Mouse (Mus musculus): ENCODE measurements at regions not wholly inside any gene's neighbourhood (a gene's known extent, or its start where the extent isn't known, plus 50 kb on each side); places are given as distances from the start of the nearest gene placed in this dataset.

DNA sequence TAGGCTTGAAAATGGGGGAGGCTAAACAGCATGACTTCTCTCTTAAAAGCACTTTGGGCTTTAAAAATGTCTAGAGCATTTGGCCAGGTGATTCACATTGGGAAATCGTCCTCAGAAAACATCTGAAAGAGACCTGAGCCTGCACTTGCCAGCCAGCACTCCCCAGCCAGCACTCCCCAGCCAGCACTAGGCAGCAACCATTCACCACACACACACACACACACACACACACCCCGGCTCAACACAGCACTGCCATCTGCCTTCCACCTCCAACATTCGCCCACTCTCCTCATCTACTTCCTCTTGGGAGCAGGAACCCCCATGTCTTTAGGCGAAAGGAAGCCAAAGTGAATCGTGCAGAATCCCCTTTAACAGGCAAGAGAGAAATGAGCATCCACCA is 85.4 kb downstream of the Atp23 start:
- in situ Hi-C loops (cut with MboI): no loop called here

DNA sequence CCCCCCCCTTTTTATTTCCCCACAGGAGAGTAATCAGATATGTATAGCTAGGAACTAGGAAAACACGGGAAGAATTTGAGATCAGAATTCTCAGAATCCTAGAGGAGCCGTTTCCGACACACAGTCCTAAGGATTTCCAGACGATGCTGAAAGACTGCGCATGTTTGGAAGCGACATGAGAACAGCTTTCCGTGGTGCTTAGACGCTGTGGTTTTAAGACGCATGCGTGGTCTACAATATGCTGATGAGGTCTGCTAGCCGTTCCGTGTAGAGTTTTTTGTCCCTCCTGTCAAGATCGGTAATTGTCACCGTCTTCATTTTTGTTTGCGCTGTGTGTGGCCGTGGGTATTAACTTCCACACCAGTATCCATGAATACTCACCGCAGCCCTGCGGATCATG is 86.2 kb downstream of the Atp23 start:
- in situ Hi-C loops (cut with MboI): no loop called here

DNA sequence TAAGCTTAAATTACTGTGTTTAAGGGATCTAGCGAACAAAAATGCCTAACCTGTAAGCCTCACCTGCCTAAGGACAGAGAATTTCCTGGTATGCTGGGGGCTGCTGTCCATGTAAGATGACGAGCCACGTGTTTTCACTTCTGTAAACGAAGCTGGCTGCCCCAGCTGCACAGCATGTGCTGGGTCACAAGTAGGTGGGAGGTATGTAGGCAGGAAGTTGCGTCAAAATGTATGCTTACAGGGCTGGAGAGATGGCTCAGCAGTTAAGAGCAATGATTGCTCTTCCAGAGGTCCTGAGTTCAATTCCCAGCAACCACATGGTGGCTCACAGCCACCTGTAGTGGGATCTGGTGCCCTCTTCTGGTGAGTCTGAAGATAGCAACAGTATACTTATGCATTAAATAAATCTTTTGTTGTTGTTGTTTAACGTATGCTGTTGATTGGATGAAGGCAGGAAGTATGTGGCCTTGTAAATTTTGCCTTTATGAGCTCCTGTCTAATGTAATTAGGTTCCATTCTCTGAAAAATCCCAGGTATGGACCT is 88.0 kb downstream of the Atp23 start:
- in situ Hi-C loops (cut with MboI): no loop called here

GRCm38 (mm10) chr10:126812243-126812755 is 88.9 kb downstream of the Atp23 start:
- in situ Hi-C loops (cut with MboI): no loop called here

- in situ Hi-C loops (cut with MboI): no loop called here
These were observed 90.6 kb downstream of the Atp23 start for GRCm38 (mm10) chr10:126810346-126811095.

GRCm38 (mm10) chr10:126809587-126809986 is 91.6 kb downstream of the Atp23 start:
- in situ Hi-C loops (cut with MboI): no loop called here

- in situ Hi-C loops (cut with MboI): no loop called here
These were observed 94.3 kb downstream of the Atp23 start for GRCm38 (mm10) chr10:126806881-126807280.

GRCm38 (mm10) chr10:126802732-126803131 is 98.4 kb downstream of the Atp23 start:
- in situ Hi-C loops (cut with MboI): no loop called here

DNA sequence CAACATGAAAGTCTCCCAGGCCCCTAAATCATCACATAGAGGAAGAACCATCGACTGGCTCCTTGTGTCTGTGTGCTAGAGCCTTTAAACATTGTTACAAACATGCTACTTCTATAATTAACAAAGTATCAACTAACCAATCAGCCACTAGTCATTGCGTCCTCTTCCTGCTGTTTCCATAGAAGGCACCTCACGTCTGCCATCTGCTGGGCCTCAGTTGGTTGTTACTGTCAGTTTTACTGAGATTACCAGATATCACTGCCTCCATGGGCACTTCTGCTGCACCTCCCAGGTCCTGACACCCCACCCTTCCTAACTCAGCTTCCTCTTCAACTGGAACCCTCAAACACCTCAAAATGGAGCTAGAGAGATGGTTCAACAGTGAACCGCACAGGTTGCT is 101.8 kb downstream of the Atp23 start:
- in situ Hi-C loops (cut with MboI): no loop called here

DNA sequence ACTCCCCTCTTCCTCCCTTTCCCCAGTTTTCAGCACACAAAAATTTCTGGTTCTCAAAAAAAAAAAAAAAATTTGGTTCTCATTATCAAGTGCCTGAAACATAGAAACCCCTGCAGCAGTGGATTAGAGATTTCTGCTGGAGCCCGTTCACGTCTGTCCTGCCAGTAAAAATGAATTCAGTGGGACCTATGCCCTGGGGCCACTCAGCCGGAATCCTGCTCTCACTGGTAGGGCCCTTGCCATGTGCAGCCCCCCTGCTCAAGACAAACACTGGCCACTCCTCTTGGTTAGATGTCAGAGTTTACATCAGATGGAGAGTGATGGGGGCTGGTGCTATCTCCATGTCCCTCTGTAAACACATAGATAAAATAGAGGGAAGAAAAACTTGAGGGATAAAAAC is 108.0 kb downstream of the Atp23 start:
- in situ Hi-C loops (cut with MboI): no loop called here

DNA sequence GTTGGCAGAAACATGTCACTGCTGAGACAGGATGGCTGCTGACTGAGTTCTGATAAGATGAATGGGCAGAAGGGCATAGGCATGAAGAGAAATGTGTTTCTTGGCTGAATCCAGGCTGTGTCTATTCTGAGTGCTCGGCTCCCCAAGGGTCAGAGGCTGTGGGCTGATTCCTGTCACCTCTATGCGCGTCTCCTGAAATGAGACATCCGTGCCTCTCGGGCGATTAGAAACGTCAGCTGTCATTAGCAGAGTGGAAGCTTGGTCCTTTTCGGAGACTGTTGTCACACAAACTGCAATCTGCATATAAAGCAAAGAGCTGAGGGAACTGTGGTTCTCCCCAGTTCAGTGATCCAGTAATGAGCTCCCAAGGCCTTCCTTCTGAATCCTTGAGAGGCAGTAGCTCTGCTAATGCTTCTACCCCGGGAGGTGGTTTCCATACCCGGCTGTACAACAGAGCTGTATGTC is 108.8 kb downstream of the Atp23 start:
- in situ Hi-C loops (cut with MboI): no loop called here

DNA sequence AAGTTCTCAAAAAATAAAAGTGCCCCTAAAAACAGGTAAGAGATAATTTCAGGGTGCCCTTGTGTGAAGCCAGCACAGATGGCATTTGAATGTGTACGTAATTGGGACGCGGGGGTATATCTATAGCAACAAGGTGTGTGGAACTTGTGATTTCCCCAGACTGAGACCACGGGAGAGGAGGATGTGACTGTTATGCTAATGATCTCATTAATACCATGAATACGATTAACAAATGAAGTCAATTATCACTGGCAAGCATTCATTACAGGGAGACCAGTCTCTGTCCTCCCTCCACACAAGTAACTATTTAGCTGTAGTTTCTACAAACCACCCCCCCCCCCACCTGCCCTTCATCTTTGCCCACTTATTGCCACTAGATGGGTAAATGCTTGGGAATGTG is 112.9 kb downstream of the Atp23 start:
- in situ Hi-C loops (cut with MboI): no loop called here

- in situ Hi-C loops (cut with MboI): no loop called here
These were observed 118.0 kb downstream of the Atp23 start for GRCm38 (mm10) chr10:126783161-126783560.

DNA sequence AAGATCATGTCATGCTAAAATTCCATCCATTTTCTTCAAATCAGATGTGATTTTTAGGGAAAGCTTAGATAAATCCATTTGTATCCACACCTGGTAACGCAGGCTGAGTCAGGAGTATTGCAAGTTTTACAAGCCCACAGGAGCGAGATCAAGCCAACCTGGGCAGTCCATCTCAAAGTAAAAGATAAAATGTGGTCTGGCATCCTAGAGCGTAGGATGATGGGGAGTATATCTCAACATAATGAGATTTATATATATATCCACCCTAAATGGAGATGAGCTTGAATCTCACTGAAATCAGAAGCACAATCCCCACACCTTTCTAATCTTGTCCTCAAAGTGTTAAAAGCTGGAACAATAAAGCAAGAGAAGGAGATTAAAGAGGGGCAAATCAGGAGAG is 124.6 kb downstream of the Atp23 start:
- in situ Hi-C loops (cut with MboI): no loop called here

GRCm38 (mm10) chr10:126775946-126776345 is 125.2 kb downstream of the Atp23 start:
- in situ Hi-C loops (cut with MboI): no loop called here

DNA sequence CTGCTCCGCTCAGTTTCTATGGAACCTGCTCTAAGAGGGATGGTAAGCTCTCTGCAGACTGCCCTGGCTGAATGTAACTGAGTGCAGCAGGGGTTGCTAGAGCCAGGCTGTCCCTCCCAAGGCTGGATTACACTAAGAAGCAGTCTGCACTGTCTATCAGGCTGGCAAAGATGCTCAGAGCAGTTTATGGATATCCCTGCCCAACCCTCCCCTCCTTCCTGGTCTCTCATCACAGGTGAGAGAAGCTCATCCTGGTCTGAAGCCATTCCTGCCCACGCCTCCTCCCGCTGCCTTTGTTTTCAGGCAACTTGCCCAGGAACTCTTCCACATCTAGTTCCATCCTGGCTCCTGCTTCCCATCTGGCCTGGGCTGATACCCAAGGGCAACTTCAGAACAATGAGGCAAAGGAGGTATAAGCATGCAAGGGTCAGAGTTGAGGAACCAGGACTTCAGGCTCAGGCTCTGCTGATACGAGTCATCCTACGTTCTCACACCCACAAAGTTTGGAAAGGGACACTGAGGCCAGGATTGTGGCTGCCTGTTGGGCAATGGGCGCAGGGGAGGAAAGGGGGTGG is 130.6 kb downstream of the Atp23 start:
- in situ Hi-C loops (cut with MboI): no loop called here

DNA sequence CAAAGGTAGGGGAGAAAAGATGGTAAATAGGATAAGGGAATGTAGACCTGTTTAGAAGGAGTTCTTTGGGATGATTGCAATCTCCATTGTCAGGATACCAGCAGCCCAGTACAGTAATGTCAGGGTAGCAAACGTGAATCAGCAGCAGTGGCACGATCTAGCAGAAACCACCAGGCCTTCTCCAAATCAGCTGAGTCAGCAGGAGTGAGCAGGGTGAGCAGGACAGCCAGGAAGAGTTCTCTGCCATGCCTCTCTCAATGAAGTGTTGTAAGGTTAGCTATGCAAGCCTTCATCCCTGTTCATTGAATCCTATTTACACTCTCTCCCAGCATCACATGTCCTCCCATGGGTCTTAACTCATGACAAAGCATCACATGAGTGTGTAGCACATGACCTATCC is 135.5 kb downstream of the Atp23 start:
- in situ Hi-C loops (cut with MboI): no loop called here

GRCm38 (mm10) chr10:126764740-126765139 is 136.4 kb downstream of the Atp23 start:
- in situ Hi-C loops (cut with MboI): no loop called here

- in situ Hi-C loops (cut with MboI): no loop called here
These were observed 137.2 kb downstream of the Atp23 start for GRCm38 (mm10) chr10:126763976-126764375.

- in situ Hi-C loops (cut with MboI): no loop called here
These were observed 142.5 kb downstream of the Atp23 start for GRCm38 (mm10) chr10:126758682-126759081.

- in situ Hi-C loops (cut with MboI): no loop called here
These were observed 148.0 kb downstream of the Atp23 start for GRCm38 (mm10) chr10:126753201-126753600.

DNA sequence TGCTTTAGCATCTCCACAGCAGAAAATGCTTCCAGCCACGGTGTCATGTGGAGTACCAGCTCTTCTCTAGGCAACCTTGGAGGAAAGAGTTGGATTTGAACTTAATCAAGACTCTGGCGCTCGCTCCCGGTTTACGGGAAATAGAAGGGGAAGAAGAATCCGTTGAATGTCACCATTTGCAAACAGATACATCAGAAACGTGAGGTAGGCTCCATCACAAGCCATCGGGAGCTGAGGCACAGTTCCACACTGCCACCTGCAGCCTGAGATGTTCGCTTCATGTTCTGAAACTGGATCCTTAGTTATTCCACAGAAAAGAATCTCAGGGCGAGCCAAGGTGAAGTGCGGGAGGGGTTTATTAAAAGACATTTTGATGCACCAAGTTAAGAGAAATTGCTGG is 148.5 kb downstream of the Atp23 start:
- in situ Hi-C loops (cut with MboI): no loop called here
